Mouse (Mus musculus) stomach, embryonic 15.5 days (tissue): ENCODE measurements around the gene Dennd2d. TPM values are rescaled to one million over a fixed set of nuclear protein-coding genes. Genes with fewer than 3 reads are reported as not detected.

Experiments used
- ATAC-seq: fragments of 200-750 bp; cut with Nextera tagmentation; 2 replicates; pipeline ENCODE4 v1.8.0; 2017; ENCODE audit warnings: low read depth, moderate number of reproducible peaks, moderate TSS enrichment; ENCODE audit not compliant: insufficient read depth, low FRiP score
- H3K27ac ChIP-seq: fragments of 300-500 bp; sonication (generic); 2 replicates; pipeline ENCODE4 v1.5.1; 2015; ENCODE audit warnings: mild to moderate bottlenecking, inconsistent platforms
- H3K27me3 ChIP-seq: fragments of 300-500 bp; sonication (generic); replicated peaks from 2 replicates; pipeline ENCODE4 v1.6.1; 2015; ENCODE audit warnings: inconsistent platforms
- H3K36me3 ChIP-seq: fragments of 300-500 bp; sonication (generic); 2 replicates; pipeline ENCODE4 v1.6.1; 2015; ENCODE audit warnings: inconsistent platforms
- H3K4me1 ChIP-seq: fragments of 300-500 bp; sonication (generic); 2 replicates; pipeline ENCODE4 v1.6.1; 2015; ENCODE audit warnings: inconsistent platforms
- H3K4me2 ChIP-seq: fragments of 300-500 bp; sonication (generic); 2 replicates; pipeline ENCODE4 v1.6.1; 2015; ENCODE audit warnings: mild to moderate bottlenecking, inconsistent platforms
- H3K4me3 ChIP-seq: fragments of 300-500 bp; sonication (generic); replicated peaks from 2 replicates; pipeline ENCODE4 v1.5.1; 2015; ENCODE audit warnings: inconsistent platforms
- H3K9ac ChIP-seq: fragments of 300-500 bp; sonication (generic); 2 replicates; pipeline ENCODE4 v1.6.1; 2015; ENCODE audit warnings: inconsistent platforms
- H3K9me3 ChIP-seq: fragments of 300-500 bp; sonication (generic); 2 replicates; pipeline ENCODE4 v1.6.1; 2016; ENCODE audit warnings: inconsistent platforms
- WGBS: fragments of 180-500 bp; shearing (Covaris S2); methylation state at CpG from one replicate; pipeline ENCODE4 v1.1.7; 2015; 5-methylcytosine and 5-hydroxymethylcytosine counted together
- polyA plus RNA-seq: library from polyadenylated mRNA; unstranded; fragments of >200 nt; fragmentation: Nextera tagmentation; extraction: Ambion mirVana; gene quantifications from 2 replicates; pipeline ENCODE4 v1.2.1, GENCODE M21; 2015

Gene Dennd2d
- polyA plus RNA-seq, 1 experiment from 2014 or later, result 20.2 TPM

- Histone ChIP-seq H3K9me3 (no peaks in the 10 kb centered on the region), H3K27ac (peak overlapping the region; percentile 62; the same call in 1 of the 2 replicates), H3K36me3 (no peaks in the 10 kb centered on the region), H3K4me1 (0 out of 2 replicates have a peak, but pooled peaks cover 9% of the 10 kb centered on the region), H3K27me3 (no peaks in the 10 kb centered on the region), H3K9ac (no peak overlapping the region), H3K4me2 (peak overlapping the region; percentile 91), H3K4me3 (no peak overlapping the region)
- WGBS, result 45% methylated on average over 4 of the region's 4 CpGs
- ATAC-seq, result no peak
Observed at GRCm38 (mm10) chr3:106483796-106484405, 1.7 kb downstream of the Dennd2d start.

GRCm38 (mm10) chr3:106484861-106485260 is 2.7 kb downstream of the Dennd2d start:
- H3K9ac ChIP-seq, result no peak overlapping the region
- 82% methylated on average over 3 of the region's 3 CpGs for WGBS
- H3K4me1 ChIP-seq, result 0 out of 2 replicates have a peak, but pooled peaks cover 9% of the 10 kb centered on the region
- H3K4me2 ChIP-seq, result no peak overlapping the region
- H3K4me3 ChIP-seq, result no peak overlapping the region
- 0 out of 2 replicates have a peak overlapping the region, but pooled peaks have one; percentile 18 for H3K27ac ChIP-seq
- no peaks in the 10 kb centered on the region for H3K9me3 ChIP-seq
- no peaks in the 10 kb centered on the region for H3K27me3 ChIP-seq
- no peaks in the 10 kb centered on the region for H3K36me3 ChIP-seq
- no peak for ATAC-seq

- Histone ChIP-seq H3K27me3 (no peaks in the 10 kb centered on the region), H3K4me1 (0 out of 2 replicates have a peak, but pooled peaks cover 9% of the 10 kb centered on the region), H3K27ac (no peak overlapping the region), H3K4me3 (no peak overlapping the region), H3K36me3 (no peaks in the 10 kb centered on the region), H3K9ac (no peak overlapping the region), H3K9me3 (no peaks in the 10 kb centered on the region), H3K4me2 (no peak overlapping the region)
- ATAC-seq, result no peak
- 67% methylated on average over 5 of the region's 5 CpGs for WGBS
Observed at GRCm38 (mm10) chr3:106485810-106486209, 3.6 kb downstream of the Dennd2d start.

- no peak for ATAC-seq
- Histone ChIP-seq H3K4me3 (no peak overlapping the region), H3K27me3 (no peaks in the 10 kb centered on the region), H3K4me1 (0 out of 2 replicates have a peak, but pooled peaks cover 5% of the 10 kb centered on the region), H3K9me3 (no peaks in the 10 kb centered on the region), H3K4me2 (no peak overlapping the region), H3K27ac (no peak overlapping the region), H3K36me3 (no peaks in the 10 kb centered on the region), H3K9ac (no peak overlapping the region)
- WGBS, result 96% methylated on average over 2 of the region's 2 CpGs
Observed at GRCm38 (mm10) chr3:106487551-106487950, 5.3 kb downstream of the Dennd2d start.

- Histone ChIP-seq H3K36me3 (no peaks in the 10 kb centered on the region), H3K4me2 (no peak overlapping the region), H3K4me3 (no peak overlapping the region), H3K27me3 (no peaks in the 10 kb centered on the region), H3K4me1 (no peaks in the 10 kb centered on the region), H3K9ac (no peak overlapping the region), H3K9me3 (no peaks in the 10 kb centered on the region), H3K27ac (no peak overlapping the region)
- 86% methylated on average over 4 of the region's 4 CpGs for WGBS
- no peak for ATAC-seq
Observed at GRCm38 (mm10) chr3:106490239-106490638, 8.0 kb downstream of the Dennd2d start.

GRCm38 (mm10) chr3:106492723-106493122 is 10.5 kb downstream of the Dennd2d start:
- Histone ChIP-seq H3K9me3 (no peaks in the 10 kb centered on the region), H3K27ac (no peak overlapping the region), H3K4me2 (no peak overlapping the region), H3K4me3 (no peak overlapping the region), H3K9ac (no peak overlapping the region), H3K4me1 (no peaks in the 10 kb centered on the region), H3K27me3 (no peaks in the 10 kb centered on the region), H3K36me3 (no peaks in the 10 kb centered on the region)
- 85% methylated on average over 1 of the region's 1 CpGs for WGBS
- ATAC-seq, result no peak

GRCm38 (mm10) chr3:106493202-106493601 is 11.0 kb downstream of the Dennd2d start:
- no peak overlapping the region for H3K4me2 ChIP-seq
- 83% methylated on average over 8 of the region's 8 CpGs for WGBS
- H3K27ac ChIP-seq, result no peak overlapping the region
- no peaks in the 10 kb centered on the region for H3K36me3 ChIP-seq
- no peak for ATAC-seq
- H3K9ac ChIP-seq, result no peak overlapping the region
- H3K4me3 ChIP-seq, result no peak overlapping the region
- no peaks in the 10 kb centered on the region for H3K27me3 ChIP-seq
- no peaks in the 10 kb centered on the region for H3K9me3 ChIP-seq
- no peaks in the 10 kb centered on the region for H3K4me1 ChIP-seq

- Histone ChIP-seq H3K4me3 (no peak overlapping the region), H3K9me3 (no peaks in the 10 kb centered on the region), H3K4me1 (no peaks in the 10 kb centered on the region), H3K4me2 (no peak overlapping the region), H3K27me3 (no peaks in the 10 kb centered on the region), H3K36me3 (no peaks in the 10 kb centered on the region), H3K9ac (no peak overlapping the region), H3K27ac (no peak overlapping the region)
- ATAC-seq, result no peak
- 79% methylated on average over 3 of the region's 3 CpGs for WGBS
Observed at GRCm38 (mm10) chr3:106493882-106494281, 11.7 kb downstream of the Dennd2d start.

- 79% methylated on average over 1 of the region's 1 CpGs for WGBS
- no peak overlapping the region for H3K27ac ChIP-seq
Observed at GRCm38 (mm10) chr3:106494417-106494950, 12.3 kb downstream of the Dennd2d start.

GRCm38 (mm10) chr3:106495346-106496044 is 13.3 kb downstream of the Dennd2d start:
- no peak overlapping the region for H3K9ac ChIP-seq
- no peaks in the 10 kb centered on the region for H3K9me3 ChIP-seq
- H3K4me1 ChIP-seq, result no peaks in the 10 kb centered on the region
- H3K4me3 ChIP-seq, result no peak overlapping the region
- H3K36me3 ChIP-seq, result 0 out of 2 replicates have a peak, but pooled peaks cover 1% of the 10 kb centered on the region
- peak overlapping the region; percentile 74 for H3K27ac ChIP-seq
- H3K27me3 ChIP-seq, result no peaks in the 10 kb centered on the region
- WGBS, result 62% methylated on average over 1 of the region's 1 CpGs
- H3K4me2 ChIP-seq, result no peak overlapping the region
- no peak for ATAC-seq

More at GRCm38 (mm10) chr3:106494417-106494950, 12.3 kb downstream of the Dennd2d start:
- Histone ChIP-seq H3K9ac (no peak overlapping the region), H3K4me1 (no peaks in the 10 kb centered on the region), H3K9me3 (no peaks in the 10 kb centered on the region), H3K27me3 (no peaks in the 10 kb centered on the region), H3K4me3 (no peak overlapping the region), H3K4me2 (no peak overlapping the region), H3K36me3 (no peaks in the 10 kb centered on the region)
- ATAC-seq, result 0 out of 2 replicates have a peak, but pooled peaks have one; percentile 31

GRCm38 (mm10) chr3:106496045-106496721 is 14.0 kb downstream of the Dennd2d start:
- ATAC-seq, result peak; percentile 82
- Histone ChIP-seq H3K36me3 (0 out of 2 replicates have a peak, but pooled peaks cover 4% of the 10 kb centered on the region), H3K4me3 (no peak overlapping the region), H3K27ac (peak overlapping the region; percentile 74), H3K9ac (no peak overlapping the region), H3K9me3 (no peaks in the 10 kb centered on the region), H3K27me3 (no peaks in the 10 kb centered on the region), H3K4me1 (no peaks in the 10 kb centered on the region), H3K4me2 (no peak overlapping the region)
- WGBS, result 36% methylated on average over 4 of the region's 4 CpGs
